Mouse (Mus musculus) liver, embryonic 14.5 days (tissue): ENCODE measurements around the gene Defa23.
"Not testable (repeated sequence)": the region's sequence is repeated elsewhere in the genome, so short reads cannot be mapped to it uniquely, and the experiment has no call there.

Source experiments
- CTCF ChIP-seq: IDR thresholded peaks from 2 replicates; pipeline ENCODE4 v1.5.1; 2016; ENCODE audit warnings: antibody characterized with exemption, low read depth, control low read depth
- EP300 ChIP-seq: IDR thresholded peaks from 2 replicates; pipeline ENCODE4 v1.6.1; 2016; ENCODE audit warnings: antibody characterized with exemption, low read depth

GRCm38 (mm10) chr8:21084142-21084541 is 29.3 kb downstream of the Defa23 start, which contains the start of gene Defa25:
- not testable (repeated sequence) for TF ChIP-seq EP300, CTCF
